Mouse (Mus musculus): ENCODE results near the gene Zfp536. TPM values are rescaled to one million over a fixed set of nuclear protein-coding genes. Genes with fewer than 3 reads are reported as not detected.
"Not testable (repeated sequence)": the region's sequence is repeated elsewhere in the genome, so short reads cannot be mapped to it uniquely, and the experiment has no call there.

Zfp536 gene
- polyA plus RNA-seq, 1 experiment from 2014 or later = 45.7 TPM

GRCm38 (mm10) chr7:37607906-37608305 lies 165.5 kb downstream of the Zfp536 start:
- Histone ChIP-seq H3K4me2 (ENCODE audit: low read depth, low read length) (no peak overlapping the region), H3K27ac (ENCODE audit: low read depth, low read length) (no peak overlapping the region), H3K9ac (replicated peaks; ENCODE audit: low read depth, low read length) (no peak overlapping the region), H3K27me3 (ENCODE audit: control insufficient read depth, insufficient read depth, low read length) (no peaks in the 10 kb centered on the region), H3K4me1 (ENCODE audit: control insufficient read depth, insufficient read depth, low read length) (no peaks in the 10 kb centered on the region), H3K9me3 (ENCODE audit: control insufficient read depth, low read length) (no peaks in the 10 kb centered on the region), H3K36me3 (ENCODE audit: control insufficient read depth, insufficient read depth, low read length) (no peaks in the 10 kb centered on the region), H3K4me3 (ENCODE audit: low read depth, low read length) (no peak overlapping the region)
- ATAC-seq (ENCODE audit: low read depth) = no peak
- WGBS = 93% methylated on average over 6 of the region's 6 CpGs

- WGBS = 84% methylated on average over 5 of the region's 5 CpGs
- no peak overlapping the region for H3K4me3 ChIP-seq (ENCODE audit: low read depth, low read length)
- H3K4me1 ChIP-seq (ENCODE audit: control insufficient read depth, insufficient read depth, low read length) = no peaks in the 10 kb centered on the region
- no peaks in the 10 kb centered on the region for H3K27me3 ChIP-seq (ENCODE audit: control insufficient read depth, insufficient read depth, low read length)
- no peak for ATAC-seq (ENCODE audit: low read depth)
- no peaks in the 10 kb centered on the region for H3K36me3 ChIP-seq (ENCODE audit: control insufficient read depth, insufficient read depth, low read length)
- H3K9ac ChIP-seq (replicated peaks; ENCODE audit: low read depth, low read length) = no peak overlapping the region
- no peak overlapping the region for H3K27ac ChIP-seq (ENCODE audit: low read depth, low read length)
- H3K9me3 ChIP-seq (ENCODE audit: control insufficient read depth, low read length) = no peaks in the 10 kb centered on the region
- no peak overlapping the region for H3K4me2 ChIP-seq (ENCODE audit: low read depth, low read length)
Measured at GRCm38 (mm10) chr7:37606472-37606871, 167.0 kb downstream of the Zfp536 start.

DNA sequence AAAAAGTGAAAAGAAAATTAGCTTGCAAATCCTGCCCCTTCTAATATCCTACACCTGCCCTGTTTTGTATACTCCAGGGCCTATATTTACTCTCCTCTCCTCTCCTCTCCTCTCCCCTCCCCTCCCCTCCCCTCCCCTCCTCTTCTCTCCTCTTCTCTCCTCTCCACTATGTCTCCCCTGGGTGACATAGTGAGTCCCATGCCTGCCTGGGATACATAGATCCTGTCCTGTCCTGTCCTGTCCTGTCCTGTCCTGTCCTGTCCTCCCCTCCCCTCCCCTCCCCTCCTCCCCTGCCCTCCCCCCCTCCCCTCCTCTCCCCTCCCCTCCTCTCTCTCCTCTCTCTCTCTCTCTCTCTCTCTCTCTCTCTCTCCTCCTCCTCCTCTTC lies 169.9 kb downstream of the Zfp536 start:
- H3K27me3 ChIP-seq (ENCODE audit: control insufficient read depth, insufficient read depth, low read length); H3K9me3 ChIP-seq (ENCODE audit: control insufficient read depth, low read length); H3K4me1 ChIP-seq (ENCODE audit: control insufficient read depth, insufficient read depth, low read length); H3K9ac ChIP-seq (replicated peaks; ENCODE audit: low read depth, low read length); H3K27ac ChIP-seq (ENCODE audit: low read depth, low read length); H3K36me3 ChIP-seq (ENCODE audit: control insufficient read depth, insufficient read depth, low read length); H3K4me2 ChIP-seq (ENCODE audit: low read depth, low read length); H3K4me3 ChIP-seq (ENCODE audit: low read depth, low read length): not testable (repeated sequence)
- peak; percentile 65; the same call in 1 of the 2 replicates for ATAC-seq (ENCODE audit: low read depth)

DNA sequence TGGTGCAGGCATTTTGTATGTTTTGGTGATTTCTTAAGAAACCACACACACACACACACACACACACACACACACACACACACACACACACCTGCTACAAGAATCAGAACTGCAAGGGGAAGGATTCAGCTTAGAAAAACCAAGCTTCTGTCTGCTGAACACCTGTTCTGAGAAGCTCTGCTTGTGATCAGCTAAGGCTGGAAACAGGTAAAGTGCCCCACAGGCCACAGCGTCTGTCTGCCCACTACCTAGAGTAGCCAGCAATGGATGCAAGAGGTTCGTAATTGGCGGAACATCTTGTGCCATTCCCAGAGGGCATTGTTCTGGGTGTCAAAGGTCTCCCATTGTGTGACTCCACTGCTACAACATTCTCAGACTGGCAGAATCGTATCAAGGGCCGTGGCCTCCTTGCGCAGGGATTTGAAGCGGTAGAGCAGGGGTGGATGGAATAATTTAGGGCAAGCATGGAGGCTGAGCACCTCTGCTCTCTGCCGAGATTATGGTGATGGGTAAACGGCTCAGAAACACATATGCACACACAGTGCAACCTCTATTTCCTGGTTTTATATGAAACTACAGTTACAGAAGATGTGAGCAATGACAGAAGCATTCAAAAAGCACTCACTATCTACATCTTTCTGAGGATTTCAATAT lies 170.4 kb downstream of the Zfp536 start:
- no peak overlapping the region for H3K4me3 ChIP-seq (ENCODE audit: low read depth, low read length)
- WGBS = 16% methylated on average over 9 of the region's 9 CpGs
- ATAC-seq (ENCODE audit: low read depth) = peak; percentile 44; the same call in 1 of the 2 replicates
- no peak overlapping the region for H3K27ac ChIP-seq (ENCODE audit: low read depth, low read length)
- H3K4me1 ChIP-seq (ENCODE audit: control insufficient read depth, insufficient read depth, low read length) = no peaks in the 10 kb centered on the region
- no peaks in the 10 kb centered on the region for H3K9me3 ChIP-seq (ENCODE audit: control insufficient read depth, low read length)
- no peaks in the 10 kb centered on the region for H3K36me3 ChIP-seq (ENCODE audit: control insufficient read depth, insufficient read depth, low read length)
- no peak overlapping the region for H3K9ac ChIP-seq (replicated peaks; ENCODE audit: low read depth, low read length)
- no peaks in the 10 kb centered on the region for H3K27me3 ChIP-seq (ENCODE audit: control insufficient read depth, insufficient read depth, low read length)
- H3K4me2 ChIP-seq (ENCODE audit: low read depth, low read length) = no peak overlapping the region

DNA sequence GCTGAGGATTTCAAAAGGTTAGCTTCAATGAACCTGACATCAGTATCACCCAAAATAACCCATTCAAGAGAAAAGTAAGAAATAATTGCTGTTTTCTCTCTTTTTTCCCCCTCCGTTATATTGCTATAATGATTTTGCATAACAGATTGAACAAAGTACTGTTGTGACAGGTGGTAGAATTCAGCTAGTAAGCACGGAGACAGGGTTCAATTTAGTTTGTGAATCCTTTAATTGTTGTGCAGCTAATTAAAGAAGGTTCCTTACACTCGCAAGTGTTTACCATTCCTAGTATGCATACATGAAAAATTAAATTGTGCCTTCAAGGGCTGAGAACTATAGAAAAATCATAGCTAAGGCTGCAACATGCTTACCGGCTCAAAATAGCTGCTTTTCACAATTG lies 173.1 kb downstream of the Zfp536 start:
- H3K36me3 ChIP-seq (ENCODE audit: control insufficient read depth, insufficient read depth, low read length) = no peaks in the 10 kb centered on the region
- no peaks in the 10 kb centered on the region for H3K27me3 ChIP-seq (ENCODE audit: control insufficient read depth, insufficient read depth, low read length)
- WGBS = 61% methylated on average over 4 of the region's 4 CpGs
- H3K27ac ChIP-seq (ENCODE audit: low read depth, low read length) = no peak overlapping the region
- no peaks in the 10 kb centered on the region for H3K9me3 ChIP-seq (ENCODE audit: control insufficient read depth, low read length)
- H3K4me1 ChIP-seq (ENCODE audit: control insufficient read depth, insufficient read depth, low read length) = no peaks in the 10 kb centered on the region
- no peak for ATAC-seq (ENCODE audit: low read depth)
- no peak overlapping the region for H3K4me3 ChIP-seq (ENCODE audit: low read depth, low read length)
- H3K4me2 ChIP-seq (ENCODE audit: low read depth, low read length) = no peak overlapping the region
- no peak overlapping the region for H3K9ac ChIP-seq (replicated peaks; ENCODE audit: low read depth, low read length)

DNA sequence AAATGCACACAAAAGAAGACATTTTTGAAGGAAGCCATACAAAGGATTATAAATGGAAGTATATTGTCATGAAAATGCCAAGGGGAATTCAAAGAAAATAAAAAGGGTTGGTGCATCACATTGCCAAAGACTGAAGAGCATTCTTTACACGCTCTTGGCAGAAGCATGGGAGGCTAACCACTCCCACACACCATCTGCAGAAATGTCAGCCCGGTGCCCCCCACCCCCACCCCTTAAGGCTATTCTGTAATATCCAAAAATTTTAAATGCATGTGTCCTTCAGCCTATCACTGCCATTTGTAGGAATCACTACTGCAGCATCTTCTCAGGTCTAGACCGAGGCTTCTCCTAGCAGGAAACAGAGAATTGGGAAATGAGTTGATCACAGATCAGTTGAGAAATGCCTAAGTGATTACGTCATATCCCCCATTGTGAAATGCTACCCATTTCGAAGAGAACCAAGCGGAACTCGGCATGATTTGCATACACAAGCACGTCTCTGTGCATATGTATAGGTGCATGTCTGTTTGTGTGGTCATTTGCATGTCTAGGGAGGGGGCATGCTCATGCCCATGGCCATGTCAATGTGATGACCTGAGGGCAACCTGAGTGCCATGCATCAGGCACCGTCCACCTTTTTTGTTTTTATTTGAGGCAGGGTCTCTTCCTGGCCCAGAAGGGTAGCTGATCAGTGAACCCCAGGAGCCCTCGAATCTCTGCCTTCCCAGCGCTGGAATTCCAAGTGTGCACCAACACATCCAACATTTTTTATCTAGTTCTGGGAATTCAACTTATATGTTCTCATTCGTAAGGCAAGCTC lies 179.0 kb downstream of the Zfp536 start:
- WGBS = 71% methylated on average over 12 of the region's 12 CpGs
- ATAC-seq (ENCODE audit: low read depth) = no peak
- Histone ChIP-seq H3K27ac (ENCODE audit: low read depth, low read length) (no peak overlapping the region), H3K4me2 (ENCODE audit: low read depth, low read length) (no peak overlapping the region), H3K4me1 (ENCODE audit: control insufficient read depth, insufficient read depth, low read length) (no peaks in the 10 kb centered on the region), H3K27me3 (ENCODE audit: control insufficient read depth, insufficient read depth, low read length) (no peaks in the 10 kb centered on the region), H3K9me3 (ENCODE audit: control insufficient read depth, low read length) (no peaks in the 10 kb centered on the region), H3K9ac (replicated peaks; ENCODE audit: low read depth, low read length) (no peak overlapping the region), H3K36me3 (ENCODE audit: control insufficient read depth, insufficient read depth, low read length) (no peaks in the 10 kb centered on the region), H3K4me3 (ENCODE audit: low read depth, low read length) (no peak overlapping the region)

DNA sequence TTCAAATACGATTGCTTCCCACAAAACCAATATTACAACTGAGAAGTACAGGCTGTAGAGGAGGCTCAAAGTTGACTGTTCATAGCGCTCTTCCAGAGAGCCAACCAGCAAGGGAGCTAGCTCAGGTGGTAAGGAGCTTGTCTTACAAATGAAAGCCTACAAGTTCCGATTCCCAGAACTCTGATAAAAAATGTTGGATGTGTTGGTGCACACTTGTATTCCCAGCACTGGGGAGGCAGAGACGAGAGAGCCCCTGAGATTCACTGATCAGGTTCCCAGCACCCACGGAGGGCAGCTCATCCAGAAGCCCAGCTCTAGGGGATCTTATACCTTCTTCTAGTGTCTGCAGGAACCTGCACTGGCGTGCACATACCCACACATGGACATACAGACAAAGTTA lies 179.9 kb downstream of the Zfp536 start:
- no peaks in the 10 kb centered on the region for H3K9me3 ChIP-seq (ENCODE audit: control insufficient read depth, low read length)
- no peak overlapping the region for H3K27ac ChIP-seq (ENCODE audit: low read depth, low read length)
- no peaks in the 10 kb centered on the region for H3K27me3 ChIP-seq (ENCODE audit: control insufficient read depth, insufficient read depth, low read length)
- no peak overlapping the region for H3K9ac ChIP-seq (replicated peaks; ENCODE audit: low read depth, low read length)
- no peaks in the 10 kb centered on the region for H3K4me1 ChIP-seq (ENCODE audit: control insufficient read depth, insufficient read depth, low read length)
- no peak for ATAC-seq (ENCODE audit: low read depth)
- H3K36me3 ChIP-seq (ENCODE audit: control insufficient read depth, insufficient read depth, low read length) = no peaks in the 10 kb centered on the region
- WGBS = 95% methylated on average over 6 of the region's 6 CpGs
- no peak overlapping the region for H3K4me3 ChIP-seq (ENCODE audit: low read depth, low read length)
- no peak overlapping the region for H3K4me2 ChIP-seq (ENCODE audit: low read depth, low read length)

- Histone ChIP-seq H3K4me2 (ENCODE audit: low read depth, low read length) (no peak overlapping the region), H3K36me3 (ENCODE audit: control insufficient read depth, insufficient read depth, low read length) (no peaks in the 10 kb centered on the region), H3K9ac (replicated peaks; ENCODE audit: low read depth, low read length) (no peak overlapping the region), H3K4me1 (ENCODE audit: control insufficient read depth, insufficient read depth, low read length) (no peaks in the 10 kb centered on the region), H3K27me3 (ENCODE audit: control insufficient read depth, insufficient read depth, low read length) (no peaks in the 10 kb centered on the region), H3K27ac (ENCODE audit: low read depth, low read length) (0 out of 2 replicates have a peak overlapping the region, but pooled peaks have one; percentile 18), H3K4me3 (ENCODE audit: low read depth, low read length) (no peak overlapping the region), H3K9me3 (ENCODE audit: control insufficient read depth, low read length) (no peaks in the 10 kb centered on the region)
- WGBS = 84% methylated on average over 13 of the region's 13 CpGs
- ATAC-seq (ENCODE audit: low read depth) = no peak
Measured at GRCm38 (mm10) chr7:37586694-37587093, 186.7 kb downstream of the Zfp536 start.

DNA sequence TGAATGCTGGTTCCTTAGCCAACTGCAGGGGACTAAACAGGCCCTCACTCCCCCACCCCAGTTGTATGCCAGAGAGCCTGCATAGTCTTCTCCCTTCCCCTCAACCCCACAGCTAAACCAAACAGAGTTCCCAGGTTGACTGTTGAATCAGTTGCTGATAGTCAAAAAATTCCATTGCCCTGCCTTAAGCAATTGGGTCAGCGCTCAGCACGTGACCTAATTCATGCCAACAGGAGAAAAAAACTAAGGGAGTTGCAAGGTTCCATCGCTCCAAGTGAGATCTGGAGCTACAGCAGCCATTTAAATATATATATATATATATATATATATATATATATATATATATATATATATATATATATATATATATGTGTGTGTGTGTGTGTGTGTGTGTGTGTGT lies 192.2 kb downstream of the Zfp536 start:
- no peak overlapping the region for H3K4me2 ChIP-seq (ENCODE audit: low read depth, low read length)
- H3K4me1 ChIP-seq (ENCODE audit: control insufficient read depth, insufficient read depth, low read length) = no peaks in the 10 kb centered on the region
- WGBS = 94% methylated on average over 3 of the region's 3 CpGs
- ATAC-seq (ENCODE audit: low read depth) = no peak
- H3K4me3 ChIP-seq (ENCODE audit: low read depth, low read length) = no peak overlapping the region
- no peak overlapping the region for H3K9ac ChIP-seq (replicated peaks; ENCODE audit: low read depth, low read length)
- no peaks in the 10 kb centered on the region for H3K36me3 ChIP-seq (ENCODE audit: control insufficient read depth, insufficient read depth, low read length)
- H3K9me3 ChIP-seq (ENCODE audit: control insufficient read depth, low read length) = no peaks in the 10 kb centered on the region
- no peak overlapping the region for H3K27ac ChIP-seq (ENCODE audit: low read depth, low read length)
- H3K27me3 ChIP-seq (ENCODE audit: control insufficient read depth, insufficient read depth, low read length) = no peaks in the 10 kb centered on the region

Measured in neural tube, embryonic 14.5 days (tissue).